Mouse (Mus musculus) stomach, postnatal 0 days (tissue): ENCODE measurements at regions not wholly inside any gene's neighbourhood (a gene's known extent, or its start where the extent isn't known, plus 50 kb on each side); places are given as distances from the start of the nearest gene placed in this dataset.

Experiments used
- ATAC-seq: fragments of 200-750 bp; cut with Nextera tagmentation; 2 replicates; pipeline ENCODE4 v1.8.0; 2017; ENCODE audit not compliant: low FRiP score, low TSS enrichment
- DNase-seq: peaks from one replicate; pipeline ENCODE4 v3.0.0-alpha.2; 2016; ENCODE audit warnings: low spot score
- H3K27ac ChIP-seq: fragments of 300-500 bp; sonication (generic); replicated peaks from 2 replicates; pipeline ENCODE4 v1.5.1; 2014; ENCODE audit warnings: mild to moderate bottlenecking, control low read depth
- H3K27me3 ChIP-seq: fragments of 300-500 bp; sonication (generic); 2 replicates; pipeline ENCODE4 v1.6.1; 2014; ENCODE audit warnings: low read length; ENCODE audit not compliant: control insufficient read depth, insufficient read depth
- H3K36me3 ChIP-seq: fragments of 300-500 bp; sonication (generic); 2 replicates; pipeline ENCODE4 v1.6.1; 2014; ENCODE audit warnings: low read length, mixed read lengths; ENCODE audit not compliant: control insufficient read depth, insufficient read depth
- H3K4me1 ChIP-seq: fragments of 300-500 bp; sonication (generic); replicated peaks from 2 replicates; pipeline ENCODE4 v1.6.1; 2014; ENCODE audit warnings: antibody characterized with exemption; ENCODE audit not compliant: control insufficient read depth, insufficient read depth
- H3K4me2 ChIP-seq: fragments of 300-500 bp; sonication (generic); replicated peaks from 2 replicates; pipeline ENCODE4 v1.6.1; 2014; ENCODE audit warnings: low read depth, mild to moderate bottlenecking, control low read depth, moderate library complexity
- H3K4me3 ChIP-seq: fragments of 300-500 bp; sonication (generic); 2 replicates; pipeline ENCODE4 v1.5.1; 2014; ENCODE audit warnings: low read depth, low read length, control low read depth
- H3K9ac ChIP-seq: fragments of 300-500 bp; sonication (generic); 2 replicates; pipeline ENCODE4 v1.6.1; 2014; ENCODE audit warnings: mild to moderate bottlenecking, low read length, control low read depth, mixed read lengths
- H3K9me3 ChIP-seq: fragments of 300-500 bp; sonication (generic); 2 replicates; pipeline ENCODE4 v1.6.1; 2016; ENCODE audit warnings: low read length; ENCODE audit not compliant: control insufficient read depth
- CTCF ChIP-seq: IDR thresholded peaks from 2 replicates; pipeline ENCODE4 v1.5.1; 2016; ENCODE audit warnings: antibody characterized with exemption, low read depth, mild to moderate bottlenecking, moderate library complexity
- EP300 ChIP-seq: optimal IDR thresholded peaks from 2 replicates; pipeline ENCODE3; 2016; ENCODE audit warnings: antibody characterized with exemption
- WGBS: fragments of 180-500 bp; shearing (Covaris S2); extraction: QIAGEN DNeasy Blood & Tissue Kit; methylation state at CpG from one replicate; pipeline ENCODE4 v1.1.7; 2014; 5-methylcytosine and 5-hydroxymethylcytosine counted together

- no peak for DNase-seq
- H3K4me1 ChIP-seq, result no peaks in the 10 kb centered on the region
- ATAC-seq, result no peak
- WGBS, result 73% methylated on average over 2 of the region's 2 CpGs
- H3K4me3 ChIP-seq, result no peak overlapping the region
- H3K9ac ChIP-seq, result no peak overlapping the region
- no peak for TF ChIP-seq CTCF
- TF ChIP-seq EP300, result no peak
- H3K9me3 ChIP-seq, result no peaks in the 10 kb centered on the region
- no peak overlapping the region for H3K27ac ChIP-seq
- no peaks in the 10 kb centered on the region for H3K36me3 ChIP-seq
- no peak overlapping the region for H3K4me2 ChIP-seq
- no peaks in the 10 kb centered on the region for H3K27me3 ChIP-seq
Measured at GRCm38 (mm10) chr13:83124651-83125050, 379.2 kb upstream of the Mef2c start.

- DNase-seq (no peak), ATAC-seq (no peak)
- Histone ChIP-seq H3K27me3 (no peaks in the 10 kb centered on the region), H3K4me2 (no peak overlapping the region), H3K9me3 (no peaks in the 10 kb centered on the region), H3K27ac (no peak overlapping the region), H3K4me1 (no peaks in the 10 kb centered on the region), H3K36me3 (no peaks in the 10 kb centered on the region), H3K9ac (no peak overlapping the region), H3K4me3 (no peak overlapping the region)
- TF ChIP-seq CTCF (no peak), EP300 (no peak)
- WGBS, result 83% methylated on average over 2 of the region's 2 CpGs
Measured at GRCm38 (mm10) chr13:83126438-83126837, 377.4 kb upstream of the Mef2c start.

- Histone ChIP-seq H3K27me3 (no peaks in the 10 kb centered on the region), H3K4me1 (no peaks in the 10 kb centered on the region), H3K9me3 (no peaks in the 10 kb centered on the region), H3K4me3 (no peak overlapping the region), H3K36me3 (no peaks in the 10 kb centered on the region), H3K4me2 (no peak overlapping the region), H3K9ac (no peak overlapping the region), H3K27ac (no peak overlapping the region)
- DNase-seq, result no peak
- no peak for ATAC-seq
- TF ChIP-seq EP300 (no peak), CTCF (no peak)
- 78% methylated on average over 7 of the region's 7 CpGs for WGBS
Measured at GRCm38 (mm10) chr13:83131129-83131981, 372.5 kb upstream of the Mef2c start.

- DNase-seq (no peak), ATAC-seq (no peak)
- H3K4me2 ChIP-seq, result no peak overlapping the region
- H3K9ac ChIP-seq, result no peak overlapping the region
- no peaks in the 10 kb centered on the region for H3K36me3 ChIP-seq
- H3K27ac ChIP-seq, result no peak overlapping the region
- H3K27me3 ChIP-seq, result no peaks in the 10 kb centered on the region
- H3K4me1 ChIP-seq, result no peaks in the 10 kb centered on the region
- no peaks in the 10 kb centered on the region for H3K9me3 ChIP-seq
- WGBS, result 79% methylated on average over 1 of the region's 1 CpGs
- H3K4me3 ChIP-seq, result no peak overlapping the region
- TF ChIP-seq EP300 (no peak), CTCF (no peak)
Measured at GRCm38 (mm10) chr13:83131982-83132354, 371.9 kb upstream of the Mef2c start.

- no peaks in the 10 kb centered on the region for H3K4me1 ChIP-seq
- H3K9me3 ChIP-seq, result no peaks in the 10 kb centered on the region
- H3K9ac ChIP-seq, result no peak overlapping the region
- no peak overlapping the region for H3K4me3 ChIP-seq
- no peak overlapping the region for H3K4me2 ChIP-seq
- ATAC-seq (no peak), DNase-seq (no peak)
- TF ChIP-seq CTCF (no peak), EP300 (no peak)
- no peaks in the 10 kb centered on the region for H3K36me3 ChIP-seq
- no peak overlapping the region for H3K27ac ChIP-seq
- no peaks in the 10 kb centered on the region for H3K27me3 ChIP-seq
- WGBS, result 61% methylated on average over 7 of the region's 7 CpGs
Measured at GRCm38 (mm10) chr13:83132671-83133638, 370.9 kb upstream of the Mef2c start.
